Mouse (Mus musculus) spleen, adult 2 months (tissue): ENCODE data around the gene Sema3c. TPM values are rescaled to one million over a fixed set of nuclear protein-coding genes. Genes with fewer than 3 reads are reported as not detected.

Source experiments
- DNase-seq, 2 experiments: peaks; one replicate each; pipeline versions ENCODE4 v3.0.0 to v3.0.0-alpha.2; 2012 to 2021; ENCODE audit warnings: low spot score in 2 of 2, low read depth in 1 of 2
- H3K27ac ChIP-seq: fragments of 200-500 bp; 2 replicates; pipeline ENCODE4 v1.5.1; 2012; ENCODE audit warnings: low read length, inconsistent platforms; ENCODE audit not compliant: insufficient read depth
- H3K27me3 ChIP-seq: fragments of 200-500 bp; 2 replicates; pipeline ENCODE4 v1.6.1; 2012; ENCODE audit warnings: mild to moderate bottlenecking, moderate library complexity, low read length, inconsistent platforms; ENCODE audit not compliant: control insufficient read depth, insufficient read depth
- H3K36me3 ChIP-seq: fragments of 200-500 bp; 2 replicates; pipeline ENCODE4 v1.6.1; 2012; ENCODE audit warnings: mild to moderate bottlenecking, low read length, inconsistent platforms; ENCODE audit not compliant: control insufficient read depth, insufficient read depth
- H3K4me1 ChIP-seq: fragments of 200-500 bp; 2 replicates; pipeline ENCODE4 v1.6.1; 2011; ENCODE audit warnings: inconsistent platforms; ENCODE audit not compliant: control insufficient read depth, insufficient read depth, insufficient read length
- H3K4me3 ChIP-seq: fragments of 200-500 bp; 2 replicates; pipeline ENCODE4 v1.5.1; 2011; ENCODE audit warnings: mild to moderate bottlenecking, inconsistent platforms; ENCODE audit not compliant: insufficient read depth, insufficient read length; ENCODE audit errors: extremely low read depth
- CTCF ChIP-seq: fragments of 200-500 bp; IDR thresholded peaks from 2 replicates; pipeline ENCODE4 v1.5.1; 2011; ENCODE audit warnings: mild to moderate bottlenecking, inconsistent platforms; ENCODE audit not compliant: insufficient read depth, insufficient read length, insufficient replicate concordance; ENCODE audit errors: extremely low read depth
- POLR2A ChIP-seq: fragments of 200-500 bp; IDR thresholded peaks from 2 replicates; pipeline ENCODE4 v1.6.1; 2011; ENCODE audit warnings: low read depth, low read length, inconsistent platforms
- WGBS: fragments of 180-500 bp; shearing (Covaris S2); methylation state at CpG from one replicate; pipeline ENCODE4 v1.1.7; 2018; 5-methylcytosine and 5-hydroxymethylcytosine counted together
- polyA plus RNA-seq: library from polyadenylated mRNA; depleted of rRNA; stranded (reverse); fragments of >200 nt; gene quantifications from 2 replicates; pipeline ENCODE4 v1.2.3, GENCODE M21; 2012; rRNA removed

Gene Sema3c
- polyA plus RNA-seq, 1 experiment, result 0.35 TPM

- Histone ChIP-seq H3K4me1 (no peaks in the 10 kb centered on the region), H3K27ac (no peak overlapping the region), H3K27me3 (no peaks in the 10 kb centered on the region), H3K4me3 (no peak overlapping the region), H3K36me3 (no peaks in the 10 kb centered on the region)
- 83% methylated on average over 7 of the region's 7 CpGs for WGBS
- TF ChIP-seq CTCF, result no peak
- TF ChIP-seq POLR2A, result no peak
- DNase-seq, result no peak
These were observed 179.5 kb downstream of the Sema3c start for GRCm38 (mm10) chr5:17753471-17754005.

GRCm38 (mm10) chr5:17766006-17766677, 192.1 kb downstream of the Sema3c start:
- no peak for DNase-seq

GRCm38 (mm10) chr5:17770328-17770727, 196.2 kb downstream of the Sema3c start:
- Histone ChIP-seq H3K36me3 (no peaks in the 10 kb centered on the region), H3K4me3 (no peak overlapping the region), H3K27me3 (no peaks in the 10 kb centered on the region), H3K27ac (no peak overlapping the region), H3K4me1 (no peaks in the 10 kb centered on the region)
- 75% methylated on average over 2 of the region's 2 CpGs for WGBS
- TF ChIP-seq POLR2A (no peak), CTCF (no peak)
- DNase-seq, result no peak

More at GRCm38 (mm10) chr5:17766006-17766677, 192.1 kb downstream of the Sema3c start:
- no peak overlapping the region for H3K27ac ChIP-seq
- H3K4me1 ChIP-seq, result no peaks in the 10 kb centered on the region
- WGBS, result 70% methylated on average over 4 of the region's 4 CpGs
- no peak overlapping the region for H3K4me3 ChIP-seq
- no peaks in the 10 kb centered on the region for H3K27me3 ChIP-seq
- TF ChIP-seq CTCF (no peak), POLR2A (no peak)
- no peaks in the 10 kb centered on the region for H3K36me3 ChIP-seq

GRCm38 (mm10) chr5:17776571-17776970, 202.5 kb downstream of the Sema3c start:
- WGBS, result 90% methylated on average over 6 of the region's 6 CpGs

More at GRCm38 (mm10) chr5:17776571-17776970, 202.5 kb downstream of the Sema3c start:
- no peaks in the 10 kb centered on the region for H3K36me3 ChIP-seq
- H3K4me1 ChIP-seq, result no peaks in the 10 kb centered on the region
- H3K4me3 ChIP-seq, result no peak overlapping the region
- DNase-seq, result peak in 1 of 2 experiments; percentile 75
- no peak overlapping the region for H3K27ac ChIP-seq
- TF ChIP-seq POLR2A (no peak), CTCF (no peak)
- no peaks in the 10 kb centered on the region for H3K27me3 ChIP-seq

Other genes starting within 250 kb of the Sema3c start
- gene Speer4f2, start 201.1 kb upstream of the Sema3c start, polyA plus RNA-seq, result not detected in 2 replicates
- gene Speer4f1, start 98.2 kb upstream of the Sema3c start, polyA plus RNA-seq, result not detected in 2 replicates